Mouse (Mus musculus) embryonic facial prominence, embryonic 15.5 days (tissue): ENCODE measurements around the gene Agap2. TPM values are rescaled to one million over a fixed set of nuclear protein-coding genes. Genes with fewer than 3 reads are reported as not detected.
"Not testable (repeated sequence)": the region's sequence is repeated elsewhere in the genome, so short reads cannot be mapped to it uniquely, and the experiment has no call there.

ENCODE experiments used
- ATAC-seq: fragments of 200-750 bp; cut with Nextera tagmentation; 2 replicates; pipeline ENCODE4 v1.8.0; 2017; ENCODE audit warnings: low read depth, moderate TSS enrichment; ENCODE audit not compliant: insufficient number of reproducible peaks, low FRiP score, low TSS enrichment
- H3K27ac ChIP-seq: fragments of 300-500 bp; sonication (generic); replicated peaks from 2 replicates; pipeline ENCODE4 v1.5.1; 2015; ENCODE audit warnings: mild to moderate bottlenecking, inconsistent platforms
- H3K27me3 ChIP-seq: fragments of 300-500 bp; sonication (generic); 2 replicates; pipeline ENCODE4 v1.6.1; 2015; ENCODE audit warnings: inconsistent platforms
- H3K36me3 ChIP-seq: fragments of 300-500 bp; sonication (generic); 2 replicates; pipeline ENCODE4 v1.6.1; 2015; ENCODE audit warnings: mild to moderate bottlenecking, inconsistent platforms
- H3K4me1 ChIP-seq: fragments of 300-500 bp; sonication (generic); 2 replicates; pipeline ENCODE4 v1.6.1; 2015; ENCODE audit warnings: inconsistent platforms
- H3K4me2 ChIP-seq: fragments of 300-500 bp; sonication (generic); replicated peaks from 2 replicates; pipeline ENCODE4 v1.6.1; 2015; ENCODE audit warnings: mild to moderate bottlenecking, inconsistent platforms
- H3K4me3 ChIP-seq: fragments of 300-500 bp; sonication (generic); replicated peaks from 2 replicates; pipeline ENCODE4 v1.5.1; 2015; ENCODE audit warnings: mild to moderate bottlenecking, inconsistent platforms
- H3K9ac ChIP-seq: fragments of 300-500 bp; sonication (generic); 2 replicates; pipeline ENCODE4 v1.6.1; 2015; ENCODE audit warnings: inconsistent platforms
- H3K9me3 ChIP-seq: fragments of 300-500 bp; sonication (generic); replicated peaks from 2 replicates; pipeline ENCODE4 v1.6.1; 2016; ENCODE audit warnings: inconsistent platforms
- WGBS: fragments of 180-500 bp; shearing (Covaris S2); methylation state at CpG from one replicate; pipeline ENCODE4 v1.1.7; 2015; 5-methylcytosine and 5-hydroxymethylcytosine counted together
- polyA plus RNA-seq: library from polyadenylated mRNA; unstranded; fragments of >200 nt; fragmentation: Nextera tagmentation; extraction: Ambion mirVana; gene quantifications from 2 replicates; pipeline ENCODE4 v1.2.1, GENCODE M21; 2015

Gene Agap2
- polyA plus RNA-seq, 1 experiment from 2014 or later, result 0.45 TPM

DNA sequence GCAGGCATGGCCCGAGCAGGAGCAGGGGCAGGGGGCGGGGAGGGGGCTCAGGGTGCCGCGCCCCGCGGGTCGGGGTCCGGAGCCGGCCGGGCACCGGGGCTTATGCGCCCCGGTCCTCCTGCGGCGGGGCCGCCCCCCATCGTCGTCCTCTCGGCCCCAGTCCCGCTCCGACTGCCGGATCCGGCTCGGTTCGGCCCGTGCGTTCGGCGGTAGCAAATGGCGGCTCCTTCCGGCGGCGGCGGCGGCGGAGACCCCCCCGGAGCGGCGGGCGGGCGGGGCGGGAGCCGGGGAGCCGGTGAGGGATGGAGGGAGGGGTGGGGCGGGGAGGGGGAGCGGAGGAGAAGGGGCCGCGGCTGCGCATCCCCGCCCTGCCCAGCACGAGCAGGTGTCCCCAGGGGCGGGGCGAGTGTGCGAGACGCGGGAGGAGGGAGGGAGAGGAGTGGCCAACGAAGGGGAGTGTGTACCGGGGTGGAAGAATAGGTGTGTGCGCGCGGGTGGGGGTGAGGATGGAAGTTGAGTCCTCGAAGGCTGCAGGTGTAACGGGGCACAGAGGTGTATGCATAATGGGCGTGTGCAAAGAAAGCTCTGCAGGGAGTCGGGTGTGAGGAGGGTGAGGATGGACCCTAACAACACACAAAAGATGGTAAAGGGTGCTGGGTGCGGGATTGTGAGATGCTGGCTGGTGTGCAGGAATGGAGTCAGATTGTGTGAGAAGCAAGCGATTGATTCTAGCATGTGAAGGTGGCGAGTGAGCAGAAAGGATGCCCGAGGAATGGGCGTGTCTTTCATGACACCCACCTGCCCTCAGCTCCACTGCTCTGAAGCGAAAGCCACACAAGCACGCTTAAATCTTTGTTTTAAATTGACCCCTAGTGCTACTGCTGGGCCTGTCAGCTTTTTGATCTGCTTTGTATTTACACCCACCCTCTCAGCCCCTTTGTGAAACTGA, 14.8 kb upstream of the Agap2 start, which contains the start of gene March9:
TSS of gene March9 (minus strand) at position 217 of the 949 bp plus-strand sequence.
- peak within 1 kb of the TSS; percentile 73 for H3K9ac ChIP-seq
- no peaks in the 10 kb centered on the region for H3K9me3 ChIP-seq
- H3K27ac ChIP-seq, result peak within 1 kb of the TSS; percentile 70
- peak within 1 kb of the TSS; percentile 78 for H3K4me3 ChIP-seq
- H3K36me3 ChIP-seq, result peaks cover 24% of the 10 kb centered on the region
- H3K4me2 ChIP-seq, result peak within 1 kb of the TSS; percentile 86
- peak; percentile 22 for ATAC-seq
- WGBS, result under 1% methylated on average over 43 of the region's 72 CpGs
- H3K27me3 ChIP-seq, result no peaks in the 10 kb centered on the region
- H3K4me1 ChIP-seq, result peaks cover 33% of the 10 kb centered on the region

DNA sequence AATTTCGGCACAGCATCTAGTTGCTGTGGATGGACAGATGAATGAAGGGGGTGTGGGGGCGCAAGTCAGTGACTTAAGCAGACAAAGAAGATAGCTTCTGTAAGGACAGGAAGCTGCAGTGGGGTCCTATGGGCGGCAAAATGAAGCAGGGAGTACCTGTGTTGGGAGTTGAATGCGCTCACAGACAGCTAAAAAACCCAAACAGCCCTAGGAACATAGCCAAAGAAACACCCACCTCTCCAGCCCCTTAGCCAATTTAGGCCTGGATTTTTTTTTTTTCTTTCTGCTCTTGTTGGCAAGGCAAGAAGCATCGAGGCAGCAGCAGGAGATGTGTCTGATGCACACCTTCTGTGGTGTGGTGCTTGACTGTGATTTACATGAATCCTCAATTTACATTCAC, 14.0 kb upstream of the Agap2 start:
- H3K4me3 ChIP-seq, result no peak overlapping the region

DNA sequence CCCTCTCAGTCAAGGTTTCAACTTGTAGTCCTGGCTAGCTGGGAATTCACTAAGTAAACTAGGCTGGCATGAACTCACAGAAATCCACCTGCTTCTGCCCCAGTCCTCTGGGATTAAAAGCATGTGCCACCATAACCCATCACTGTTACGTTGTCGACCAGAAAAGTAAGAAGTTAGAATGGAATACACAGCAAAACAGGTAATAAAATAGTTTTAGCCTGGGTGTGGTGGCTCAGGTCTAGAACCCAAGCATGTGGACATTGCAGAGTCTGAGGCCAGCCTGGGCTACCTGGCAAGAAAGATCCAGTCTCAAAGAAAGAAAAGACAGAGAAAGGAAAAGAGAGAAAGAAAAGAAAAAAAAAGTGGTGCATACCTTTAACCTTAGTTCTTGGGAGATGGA, 13.6 kb upstream of the Agap2 start:
- Histone ChIP-seq H3K27ac (no peak overlapping the region), H3K4me1 (peaks cover 33% of the 10 kb centered on the region), H3K9me3 (no peaks in the 10 kb centered on the region), H3K36me3 (peaks cover 25% of the 10 kb centered on the region), H3K27me3 (no peaks in the 10 kb centered on the region), H3K9ac (no peak overlapping the region), H3K4me3 (no peak overlapping the region), H3K4me2 (no peak overlapping the region)
- 74% methylated on average over 2 of the region's 2 CpGs for WGBS
- no peak for ATAC-seq

More for the DNA sequence above, 14.0 kb upstream of the Agap2 start:
- Histone ChIP-seq H3K4me2 (no peak overlapping the region), H3K36me3 (peaks cover 24% of the 10 kb centered on the region), H3K9ac (no peak overlapping the region), H3K27me3 (no peaks in the 10 kb centered on the region), H3K4me1 (peaks cover 33% of the 10 kb centered on the region), H3K9me3 (no peaks in the 10 kb centered on the region), H3K27ac (no peak overlapping the region)
- 36% methylated on average over 5 of the region's 5 CpGs for WGBS
- ATAC-seq, result no peak

DNA sequence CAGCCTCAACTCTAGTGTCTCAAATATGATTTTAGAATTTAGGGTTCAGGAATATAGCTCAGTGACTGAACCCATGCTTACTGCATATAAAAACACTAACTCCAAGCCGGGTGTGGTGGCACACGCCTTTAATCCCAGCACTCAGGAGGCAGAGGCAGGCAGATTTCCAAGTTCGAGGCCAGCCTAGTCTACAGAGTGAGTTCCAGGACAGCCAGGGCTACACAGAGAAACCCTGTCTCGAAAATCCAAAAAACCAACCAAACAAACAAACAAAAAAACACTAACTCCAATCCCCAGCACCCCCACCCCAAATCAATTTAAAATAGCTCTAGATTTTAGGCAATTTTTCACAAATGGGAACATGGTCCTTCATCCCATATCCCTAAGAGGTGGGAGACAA, 13.0 kb upstream of the Agap2 start:
- not testable (repeated sequence) for ATAC-seq, H3K9me3 ChIP-seq, H3K27me3 ChIP-seq, H3K4me3 ChIP-seq, H3K4me2 ChIP-seq, H3K9ac ChIP-seq, H3K27ac ChIP-seq
- Histone ChIP-seq H3K4me1 (peaks cover 33% of the 10 kb centered on the region), H3K36me3 (peaks cover 30% of the 10 kb centered on the region)
- 87% methylated on average over 4 of the region's 4 CpGs for WGBS

DNA sequence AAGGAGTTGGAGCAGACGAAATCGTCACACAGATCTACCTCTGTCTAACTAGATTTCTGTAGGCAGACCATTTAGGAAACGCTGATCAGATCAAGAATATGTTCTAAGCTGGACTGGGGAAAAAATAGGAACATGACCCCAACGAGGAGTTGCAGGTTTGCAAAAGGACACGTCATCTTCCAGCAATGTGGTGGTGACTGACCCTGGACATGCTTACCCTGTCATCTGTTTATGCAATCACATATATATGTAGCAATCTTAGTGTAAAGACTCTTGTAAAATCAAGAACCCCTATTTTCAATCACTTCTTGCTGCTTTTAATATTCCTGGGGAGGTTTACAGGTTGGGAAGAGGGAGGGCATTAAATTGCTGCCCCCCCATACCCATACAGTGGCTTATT, 12.6 kb upstream of the Agap2 start:
- H3K9ac ChIP-seq, result no peak overlapping the region
- no peak overlapping the region for H3K4me3 ChIP-seq
- H3K4me2 ChIP-seq, result no peak overlapping the region
- no peaks in the 10 kb centered on the region for H3K27me3 ChIP-seq
- ATAC-seq, result no peak
- H3K36me3 ChIP-seq, result peaks cover 30% of the 10 kb centered on the region
- WGBS, result 70% methylated on average over 5 of the region's 5 CpGs
- H3K9me3 ChIP-seq, result no peaks in the 10 kb centered on the region
- H3K27ac ChIP-seq, result peak overlapping the region; percentile 71; the same call in 1 of the 2 replicates
- H3K4me1 ChIP-seq, result peaks cover 33% of the 10 kb centered on the region

DNA sequence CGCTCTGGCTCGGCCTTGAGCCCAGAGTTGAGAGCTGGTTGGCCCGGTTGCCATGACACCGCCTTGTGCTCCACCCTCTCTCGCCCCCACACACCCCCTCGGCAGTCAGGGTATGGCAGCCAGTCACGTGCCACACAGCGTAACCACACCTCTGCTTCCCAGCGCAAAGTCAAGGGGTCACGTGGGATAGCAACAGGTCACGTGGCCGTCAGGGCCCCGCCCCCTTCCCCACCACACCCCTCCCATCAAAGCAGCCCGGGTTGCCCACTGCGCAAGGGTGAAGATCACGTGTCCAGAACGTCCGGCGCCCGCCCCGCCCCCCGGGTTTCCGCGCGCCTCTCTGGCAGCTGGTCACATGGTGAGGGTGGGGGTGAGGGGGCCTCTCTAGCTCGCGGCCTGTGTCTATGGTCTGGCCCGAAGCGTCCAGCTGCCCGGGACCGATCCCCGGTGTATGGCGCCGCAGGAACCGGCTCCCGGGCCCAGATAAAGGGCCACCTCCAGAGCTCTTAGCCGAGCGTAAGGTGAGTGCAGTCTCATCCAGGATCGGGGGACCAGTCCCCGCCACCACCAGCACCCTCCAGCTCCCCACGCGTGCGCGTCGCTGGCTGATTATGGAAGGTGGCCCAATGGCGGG, 11.7 kb upstream of the Agap2 start, which contains the start of gene Cdk4:
TSS of gene Cdk4 (plus strand) at position 296 of the 634 bp plus-strand sequence.
- Histone ChIP-seq H3K27ac (peak within 1 kb of the TSS; percentile 90), H3K27me3 (no peaks in the 10 kb centered on the region), H3K36me3 (peaks cover 37% of the 10 kb centered on the region), H3K4me2 (peak within 1 kb of the TSS; percentile 66), H3K9ac (peak within 1 kb of the TSS; percentile 95), H3K4me3 (peak within 1 kb of the TSS; percentile 84), H3K9me3 (no peaks in the 10 kb centered on the region), H3K4me1 (peaks cover 31% of the 10 kb centered on the region)
- ATAC-seq, result peak; percentile 92
- under 1% methylated on average over 46 of the region's 46 CpGs for WGBS

DNA sequence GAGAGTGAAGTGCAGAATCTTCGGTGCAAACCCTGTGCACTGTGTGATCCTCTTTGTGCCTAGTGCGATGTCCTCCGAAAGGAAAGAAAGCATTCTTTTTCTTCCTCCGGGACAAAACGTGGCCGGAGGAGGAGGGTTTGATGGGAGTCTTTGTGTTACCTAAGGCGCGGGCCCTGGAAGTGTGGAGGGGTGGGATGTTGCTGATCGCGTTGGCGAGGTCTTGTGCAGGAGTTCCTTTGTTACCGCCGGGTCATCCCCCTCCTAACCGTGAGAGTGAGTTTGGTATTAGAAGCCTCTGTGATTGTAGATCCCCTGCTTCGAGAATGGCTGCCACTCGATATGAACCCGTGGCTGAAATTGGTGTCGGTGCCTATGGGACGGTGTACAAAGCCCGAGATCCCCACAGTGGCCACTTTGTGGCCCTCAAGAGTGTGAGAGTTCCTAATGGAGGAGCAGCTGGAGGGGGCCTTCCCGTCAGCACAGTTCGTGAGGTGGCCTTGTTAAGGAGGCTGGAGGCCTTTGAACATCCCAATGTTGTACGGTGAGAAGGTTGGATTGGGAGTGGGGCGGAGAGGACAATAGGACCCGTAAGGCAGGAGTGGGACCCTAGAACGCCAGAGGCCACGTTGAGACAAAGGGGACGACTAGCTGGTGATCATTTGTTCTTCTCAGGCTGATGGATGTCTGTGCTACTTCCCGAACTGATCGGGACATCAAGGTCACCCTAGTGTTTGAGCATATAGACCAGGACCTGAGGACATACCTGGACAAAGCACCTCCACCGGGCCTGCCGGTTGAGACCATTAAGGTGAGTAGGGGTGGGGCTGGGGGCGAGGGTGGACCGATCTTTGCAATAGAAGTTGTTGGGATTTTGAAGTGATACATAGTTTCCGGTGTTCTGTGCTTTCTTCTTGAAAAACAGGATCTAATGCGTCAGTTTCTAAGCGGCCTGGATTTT, 10.9 kb upstream of the Agap2 start:
- peak overlapping the region; percentile 66 for H3K4me2 ChIP-seq
- H3K4me3 ChIP-seq, result peak overlapping the region; percentile 84
- H3K27ac ChIP-seq, result peak overlapping the region; percentile 90
- peaks cover 31% of the 10 kb centered on the region for H3K4me1 ChIP-seq
- H3K27me3 ChIP-seq, result no peaks in the 10 kb centered on the region
- peak overlapping the region; percentile 95 for H3K9ac ChIP-seq
- ATAC-seq, result no peak
- H3K36me3 ChIP-seq, result peaks cover 41% of the 10 kb centered on the region
- no peaks in the 10 kb centered on the region for H3K9me3 ChIP-seq
- 8% methylated on average over 37 of the region's 37 CpGs for WGBS

DNA sequence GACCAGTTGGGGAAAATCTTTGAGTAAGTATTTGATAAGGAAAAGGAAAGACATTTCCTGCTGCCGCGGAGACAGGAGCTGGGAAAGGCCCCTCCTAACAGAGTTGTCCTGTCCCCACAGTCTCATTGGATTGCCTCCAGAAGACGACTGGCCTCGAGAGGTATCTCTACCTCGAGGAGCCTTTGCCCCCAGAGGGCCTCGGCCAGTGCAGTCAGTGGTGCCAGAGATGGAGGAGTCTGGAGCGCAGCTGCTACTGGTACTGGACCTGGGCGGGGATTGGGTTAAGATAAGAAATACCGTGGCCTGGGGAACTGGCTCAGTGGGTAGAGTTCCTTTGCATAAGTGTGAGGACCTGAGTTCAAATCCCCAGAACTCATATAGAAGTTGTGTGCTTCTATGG, 9.1 kb upstream of the Agap2 start:
- Histone ChIP-seq H3K4me2 (no peak overlapping the region), H3K27ac (no peak overlapping the region), H3K9me3 (no peaks in the 10 kb centered on the region), H3K9ac (no peak overlapping the region), H3K4me1 (peaks cover 32% of the 10 kb centered on the region), H3K27me3 (no peaks in the 10 kb centered on the region), H3K36me3 (peaks cover 41% of the 10 kb centered on the region), H3K4me3 (no peak overlapping the region)
- 85% methylated on average over 9 of the region's 9 CpGs for WGBS
- ATAC-seq, result no peak

DNA sequence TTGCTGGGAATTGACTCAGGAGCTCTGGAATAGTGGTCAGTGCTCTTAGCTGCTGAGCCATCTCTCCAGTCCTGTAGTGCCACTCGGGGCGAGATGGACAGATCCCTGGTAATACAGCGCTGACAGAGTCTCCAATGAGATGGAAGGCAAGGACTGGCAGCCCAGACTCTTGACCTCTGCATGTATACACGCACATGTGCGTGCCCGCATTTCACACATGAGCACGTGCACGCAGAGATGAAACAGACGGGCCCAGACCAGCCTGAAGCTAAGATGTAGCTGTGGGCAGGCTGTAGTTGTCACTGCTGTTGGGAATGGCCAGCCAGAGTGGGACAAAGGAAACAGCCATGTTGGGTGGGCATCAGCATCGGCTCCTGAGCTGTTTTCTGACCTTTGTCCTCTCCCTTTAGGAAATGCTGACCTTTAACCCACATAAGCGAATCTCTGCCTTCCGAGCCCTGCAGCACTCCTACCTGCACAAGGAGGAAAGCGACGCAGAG, 8.5 kb upstream of the Agap2 start:
- ATAC-seq, result no peak
- H3K9me3 ChIP-seq, result no peaks in the 10 kb centered on the region
- 84% methylated on average over 14 of the region's 14 CpGs for WGBS
- H3K27me3 ChIP-seq, result no peaks in the 10 kb centered on the region
- H3K27ac ChIP-seq, result no peak overlapping the region
- H3K4me3 ChIP-seq, result no peak overlapping the region
- H3K9ac ChIP-seq, result no peak overlapping the region
- H3K4me1 ChIP-seq, result peaks cover 36% of the 10 kb centered on the region
- H3K36me3 ChIP-seq, result peaks cover 41% of the 10 kb centered on the region
- H3K4me2 ChIP-seq, result no peak overlapping the region

DNA sequence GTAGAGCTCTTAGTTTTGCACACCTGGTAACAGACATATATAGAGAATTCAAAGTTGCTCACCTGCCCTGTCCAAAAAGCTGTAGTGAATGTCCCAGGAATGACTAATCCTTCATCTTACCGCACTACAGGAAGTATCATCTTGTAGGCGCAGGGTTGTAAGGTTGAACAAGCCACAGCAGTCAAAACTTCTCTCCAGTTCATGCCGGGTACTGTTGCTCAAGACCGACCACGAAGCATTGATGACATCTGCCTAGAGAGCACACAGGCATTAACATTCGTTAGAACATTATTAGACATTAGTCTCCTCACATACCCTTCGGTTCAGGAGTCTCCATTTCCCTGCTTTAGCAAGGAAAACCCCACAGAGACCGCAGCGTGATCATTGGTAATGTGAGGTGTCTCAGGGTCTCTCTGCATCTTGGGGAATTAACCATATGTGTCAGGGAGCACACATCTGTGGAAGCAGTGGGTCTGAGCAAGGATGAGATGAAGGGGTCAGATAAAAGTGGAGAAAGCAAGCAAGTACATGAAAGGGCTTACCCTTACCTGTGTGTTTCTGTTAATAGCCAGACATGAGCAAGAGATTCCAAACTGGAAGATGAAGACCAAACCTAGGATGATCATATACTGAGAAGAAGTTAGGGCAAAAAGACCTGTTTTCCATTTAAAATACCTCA, 6.6 kb upstream of the Agap2 start:
- Histone ChIP-seq H3K36me3 (peaks cover 41% of the 10 kb centered on the region), H3K4me2 (peak overlapping the region; percentile 67), H3K4me3 (peak overlapping the region; percentile 73), H3K9me3 (no peaks in the 10 kb centered on the region), H3K27ac (peak overlapping the region; percentile 95), H3K4me1 (peaks cover 32% of the 10 kb centered on the region), H3K9ac (peak overlapping the region; percentile 59; the same call in 1 of the 2 replicates), H3K27me3 (no peaks in the 10 kb centered on the region)
- WGBS, result 68% methylated on average over 9 of the region's 9 CpGs
- no peak for ATAC-seq
